Mouse (Mus musculus) neural tube, embryonic 13.5 days (tissue): ENCODE measurements around the gene Mrtfa. TPM values are rescaled to one million over a fixed set of nuclear protein-coding genes. Genes with fewer than 3 reads are reported as not detected.

Experiments used
- ATAC-seq: fragments of 200-750 bp; cut with Nextera tagmentation; 2 replicates; pipeline ENCODE4 v1.8.0; 2017; ENCODE audit warnings: low read depth, mild to moderate bottlenecking, moderate TSS enrichment, moderate library complexity
- H3K27ac ChIP-seq: fragments of 300-500 bp; sonication (generic); replicated peaks from 2 replicates; pipeline ENCODE4 v1.5.1; 2015; ENCODE audit warnings: moderate library complexity, mild to moderate bottlenecking, inconsistent platforms
- H3K27me3 ChIP-seq: fragments of 300-500 bp; sonication (generic); 2 replicates; pipeline ENCODE4 v1.6.1; 2015; ENCODE audit warnings: mild to moderate bottlenecking, inconsistent platforms
- H3K36me3 ChIP-seq: fragments of 300-500 bp; sonication (generic); 2 replicates; pipeline ENCODE4 v1.6.1; 2015; ENCODE audit warnings: mild to moderate bottlenecking, inconsistent platforms
- H3K4me1 ChIP-seq: fragments of 300-500 bp; sonication (generic); replicated peaks from 2 replicates; pipeline ENCODE4 v1.6.1; 2015; ENCODE audit warnings: inconsistent platforms
- H3K4me2 ChIP-seq: fragments of 300-500 bp; sonication (generic); 2 replicates; pipeline ENCODE4 v1.6.1; 2015; ENCODE audit warnings: inconsistent platforms, mild to moderate bottlenecking, moderate library complexity
- H3K4me3 ChIP-seq: fragments of 300-500 bp; sonication (generic); 2 replicates; pipeline ENCODE4 v1.5.1; 2015; ENCODE audit warnings: mild to moderate bottlenecking, inconsistent platforms
- H3K9ac ChIP-seq: fragments of 300-500 bp; sonication (generic); 2 replicates; pipeline ENCODE4 v1.6.1; 2015; ENCODE audit warnings: moderate library complexity, mild to moderate bottlenecking, inconsistent platforms
- H3K9me3 ChIP-seq: fragments of 300-500 bp; sonication (generic); 2 replicates; pipeline ENCODE4 v1.6.1; 2016; ENCODE audit warnings: inconsistent platforms
- WGBS: fragments of 180-500 bp; shearing (Covaris S2); methylation state at CpG from one replicate; pipeline ENCODE4 v1.1.7; 2015; 5-methylcytosine and 5-hydroxymethylcytosine counted together
- polyA plus RNA-seq: library from polyadenylated mRNA; unstranded; fragments of >200 nt; fragmentation: Nextera tagmentation; extraction: Ambion mirVana; gene quantifications from 2 replicates; pipeline ENCODE4 v1.2.1, GENCODE M21; 2015

Gene Mrtfa
- polyA plus RNA-seq, 1 experiment from 2014 or later: 27.1 TPM

- Histone ChIP-seq H3K4me2 (no peak overlapping the region), H3K27me3 (no peaks in the 10 kb centered on the region), H3K27ac (no peak overlapping the region), H3K9me3 (no peaks in the 10 kb centered on the region), H3K4me3 (no peak overlapping the region), H3K9ac (no peak overlapping the region), H3K36me3 (no peaks in the 10 kb centered on the region), H3K4me1 (0 out of 2 replicates have a peak, but pooled peaks cover 4% of the 10 kb centered on the region)
- ATAC-seq: no peak
- 97% methylated on average over 1 of the region's 1 CpGs for WGBS
Measured at GRCm38 (mm10) chr15:81070470-81070869, 120.1 kb downstream of the Mrtfa start.

DNA sequence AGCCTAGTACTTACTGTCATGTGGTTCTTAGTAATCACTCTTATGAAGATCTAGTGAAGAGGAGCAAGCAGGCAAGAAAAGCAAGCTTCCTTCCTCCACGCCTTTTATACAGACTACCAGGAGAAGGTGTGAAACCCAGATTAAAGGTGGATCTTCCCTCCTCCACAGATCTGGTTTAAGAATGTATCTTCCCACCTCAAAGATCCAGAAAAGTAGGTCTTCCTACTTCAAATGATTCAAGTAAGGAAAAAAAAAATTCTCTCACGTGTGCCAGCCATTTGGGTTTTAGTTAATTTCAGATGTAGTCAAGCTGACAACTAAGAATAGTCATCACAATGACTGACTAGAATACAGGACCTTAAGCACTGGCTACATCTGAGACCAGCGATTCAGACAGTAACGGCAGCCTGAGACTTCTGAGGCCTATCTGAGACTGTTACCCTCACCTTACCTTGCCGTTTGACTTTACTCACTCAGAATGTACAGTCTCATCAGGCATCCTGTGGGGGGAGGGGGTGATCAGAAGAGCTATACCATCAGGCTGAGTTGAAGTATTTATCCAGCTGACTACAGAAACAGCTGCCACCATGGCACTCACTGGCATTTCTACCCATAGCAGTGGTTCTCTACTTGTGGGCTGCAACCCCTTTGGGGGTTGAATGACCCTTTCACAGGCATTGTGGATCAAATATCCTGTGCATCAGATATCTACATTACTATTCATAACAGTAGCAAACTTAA lies 121.7 kb downstream of the Mrtfa start:
- H3K27ac ChIP-seq: no peak overlapping the region
- no peaks in the 10 kb centered on the region for H3K36me3 ChIP-seq
- no peaks in the 10 kb centered on the region for H3K9me3 ChIP-seq
- no peak overlapping the region for H3K9ac ChIP-seq
- no peak overlapping the region for H3K4me3 ChIP-seq
- 96% methylated on average over 5 of the region's 5 CpGs for WGBS
- no peak overlapping the region for H3K4me2 ChIP-seq
- no peak for ATAC-seq
- no peaks in the 10 kb centered on the region for H3K27me3 ChIP-seq
- no peaks in the 10 kb centered on the region for H3K4me1 ChIP-seq

DNA sequence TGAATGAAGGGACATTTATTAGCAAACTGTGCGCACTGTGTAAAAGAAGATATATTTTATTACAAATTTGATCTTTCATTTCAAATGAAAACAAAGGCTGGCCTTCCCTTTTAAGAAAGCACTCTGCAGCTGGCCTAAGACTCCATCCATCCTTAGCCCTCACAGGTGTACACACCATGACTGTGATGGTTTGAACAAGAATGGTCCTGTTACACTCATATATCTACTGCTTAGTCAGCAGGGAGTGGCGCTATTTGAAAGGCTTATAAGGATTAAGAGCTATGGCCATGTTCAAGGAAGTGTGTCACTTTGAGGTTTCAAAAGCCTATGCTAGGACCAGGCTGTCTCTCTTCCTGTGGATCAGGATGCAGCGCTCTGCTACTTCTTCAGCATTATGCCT lies 122.8 kb downstream of the Mrtfa start:
- Histone ChIP-seq H3K9ac (no peak overlapping the region), H3K36me3 (no peaks in the 10 kb centered on the region), H3K4me1 (peaks cover 4% of the 10 kb centered on the region), H3K4me2 (no peak overlapping the region), H3K27ac (no peak overlapping the region), H3K27me3 (no peaks in the 10 kb centered on the region), H3K9me3 (no peaks in the 10 kb centered on the region), H3K4me3 (no peak overlapping the region)
- 96% methylated on average over 3 of the region's 3 CpGs for WGBS
- no peak for ATAC-seq

DNA sequence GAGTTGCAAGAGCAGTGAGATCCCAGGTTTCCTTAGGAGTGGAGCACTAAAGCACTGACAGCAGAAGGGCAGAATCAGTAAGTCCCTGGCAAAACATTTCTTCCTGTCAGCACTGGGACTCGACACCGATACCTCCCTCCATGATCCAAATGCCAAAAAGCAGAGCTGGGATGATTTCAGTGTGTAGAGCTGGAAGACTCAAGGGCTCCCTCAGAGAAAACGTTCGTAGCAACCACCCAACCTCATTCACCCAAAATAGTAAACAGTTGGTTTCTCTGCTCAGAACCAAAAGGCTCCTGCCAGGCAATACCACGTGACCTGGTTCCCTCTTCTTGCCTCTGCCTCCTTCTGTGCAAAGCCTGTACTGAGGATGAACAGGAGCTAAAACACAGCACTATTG lies 123.6 kb downstream of the Mrtfa start:
- no peaks in the 10 kb centered on the region for H3K27me3 ChIP-seq
- peaks cover 12% of the 10 kb centered on the region for H3K4me1 ChIP-seq
- no peak overlapping the region for H3K27ac ChIP-seq
- ATAC-seq: no peak
- H3K36me3 ChIP-seq: no peaks in the 10 kb centered on the region
- no peaks in the 10 kb centered on the region for H3K9me3 ChIP-seq
- no peak overlapping the region for H3K9ac ChIP-seq
- WGBS: 78% methylated on average over 5 of the region's 5 CpGs
- no peak overlapping the region for H3K4me2 ChIP-seq
- no peak overlapping the region for H3K4me3 ChIP-seq

- Histone ChIP-seq H3K27me3 (no peaks in the 10 kb centered on the region), H3K9ac (no peak overlapping the region), H3K4me2 (no peak overlapping the region), H3K4me3 (no peak overlapping the region), H3K36me3 (no peaks in the 10 kb centered on the region), H3K9me3 (no peaks in the 10 kb centered on the region), H3K4me1 (peaks cover 15% of the 10 kb centered on the region), H3K27ac (no peak overlapping the region)
- ATAC-seq: no peak
- WGBS: 91% methylated on average over 4 of the region's 4 CpGs
Measured at GRCm38 (mm10) chr15:81064661-81065060, 125.9 kb downstream of the Mrtfa start.

DNA sequence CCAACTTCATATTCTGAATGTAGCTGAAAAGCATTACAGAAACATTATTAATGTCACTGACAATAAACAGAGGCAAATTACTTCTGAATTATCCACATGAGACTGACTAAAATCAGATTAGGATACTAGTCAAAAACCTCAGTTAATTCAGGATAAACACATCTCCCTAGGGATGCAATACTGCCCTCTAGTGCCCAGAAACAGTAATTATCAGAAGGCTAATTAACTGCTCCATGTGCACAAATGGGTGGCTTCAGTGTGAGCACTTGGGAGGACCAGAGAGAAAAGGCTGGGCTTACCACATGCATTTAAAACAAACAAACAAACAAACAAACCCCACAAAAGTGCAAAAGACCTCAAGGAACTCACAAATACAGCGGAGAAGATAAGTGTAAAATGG lies 126.4 kb downstream of the Mrtfa start:
- H3K27ac ChIP-seq: no peak overlapping the region
- H3K9me3 ChIP-seq: no peaks in the 10 kb centered on the region
- H3K4me1 ChIP-seq: peaks cover 15% of the 10 kb centered on the region
- no peak overlapping the region for H3K9ac ChIP-seq
- H3K4me3 ChIP-seq: no peak overlapping the region
- H3K27me3 ChIP-seq: no peaks in the 10 kb centered on the region
- no peaks in the 10 kb centered on the region for H3K36me3 ChIP-seq
- H3K4me2 ChIP-seq: no peak overlapping the region
- WGBS: 41% methylated on average over 1 of the region's 1 CpGs
- no peak for ATAC-seq

DNA sequence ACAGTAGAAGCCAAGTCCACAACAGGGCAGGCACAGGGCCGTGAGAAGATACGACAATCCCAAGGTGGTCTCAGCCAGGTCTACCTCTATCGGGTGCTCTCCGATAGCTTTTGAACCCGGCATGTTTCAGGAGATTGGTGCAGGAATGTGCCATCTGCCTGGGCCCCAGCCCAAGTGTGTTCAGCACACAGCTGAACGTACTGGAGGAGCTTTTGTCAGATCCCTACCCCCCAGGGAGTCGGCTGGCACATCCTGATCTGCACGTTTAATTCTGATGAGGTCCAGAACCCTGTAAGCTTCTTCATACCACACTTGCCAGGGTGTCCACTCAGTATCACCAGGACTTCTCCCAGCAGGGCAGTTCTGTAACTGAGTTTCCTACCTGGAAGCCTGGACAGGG lies 127.9 kb downstream of the Mrtfa start:
- no peak overlapping the region; the same call in 1 of the 2 replicates for H3K9ac ChIP-seq
- no peak for ATAC-seq
- no peak overlapping the region for H3K4me2 ChIP-seq
- no peak overlapping the region for H3K4me3 ChIP-seq
- 48% methylated on average over 8 of the region's 8 CpGs for whole genome bisulfite sequencing
- no peak overlapping the region for H3K27ac ChIP-seq
- H3K4me1 ChIP-seq: peaks cover 15% of the 10 kb centered on the region
- no peaks in the 10 kb centered on the region for H3K36me3 ChIP-seq
- H3K9me3 ChIP-seq: no peaks in the 10 kb centered on the region
- no peaks in the 10 kb centered on the region for H3K27me3 ChIP-seq

- Histone ChIP-seq H3K4me1 (peaks cover 15% of the 10 kb centered on the region), H3K9ac (no peak overlapping the region), H3K27ac (no peak overlapping the region), H3K9me3 (no peaks in the 10 kb centered on the region), H3K4me3 (no peak overlapping the region), H3K27me3 (no peaks in the 10 kb centered on the region), H3K4me2 (no peak overlapping the region), H3K36me3 (no peaks in the 10 kb centered on the region)
- 13% methylated on average over 8 of the region's 8 CpGs for WGBS
- no peak for ATAC-seq
Measured at GRCm38 (mm10) chr15:81062175-81062588, 128.4 kb downstream of the Mrtfa start.

GRCm38 (mm10) chr15:81060975-81061374 lies 129.6 kb downstream of the Mrtfa start:
- Histone ChIP-seq H3K27me3 (no peaks in the 10 kb centered on the region), H3K4me2 (no peak overlapping the region), H3K9me3 (no peaks in the 10 kb centered on the region), H3K27ac (no peak overlapping the region), H3K4me3 (no peak overlapping the region), H3K9ac (no peak overlapping the region), H3K4me1 (peaks cover 15% of the 10 kb centered on the region), H3K36me3 (no peaks in the 10 kb centered on the region)
- WGBS: 94% methylated on average over 2 of the region's 2 CpGs
- ATAC-seq: no peak

GRCm38 (mm10) chr15:81057736-81058135 lies 132.8 kb downstream of the Mrtfa start:
- Histone ChIP-seq H3K4me2 (no peak overlapping the region), H3K9me3 (no peaks in the 10 kb centered on the region), H3K27me3 (no peaks in the 10 kb centered on the region), H3K36me3 (no peaks in the 10 kb centered on the region), H3K9ac (no peak overlapping the region), H3K27ac (no peak overlapping the region), H3K4me3 (no peak overlapping the region), H3K4me1 (peaks cover 11% of the 10 kb centered on the region)
- 89% methylated on average over 5 of the region's 5 CpGs for WGBS
- ATAC-seq: no peak

GRCm38 (mm10) chr15:81055488-81055887 lies 135.1 kb downstream of the Mrtfa start:
- 94% methylated on average over 2 of the region's 2 CpGs for WGBS
- H3K36me3 ChIP-seq: no peaks in the 10 kb centered on the region
- no peak overlapping the region for H3K9ac ChIP-seq
- no peaks in the 10 kb centered on the region for H3K27me3 ChIP-seq
- no peaks in the 10 kb centered on the region for H3K4me1 ChIP-seq
- H3K9me3 ChIP-seq: no peaks in the 10 kb centered on the region
- no peak for ATAC-seq
- no peak overlapping the region for H3K4me2 ChIP-seq
- no peak overlapping the region for H3K4me3 ChIP-seq
- H3K27ac ChIP-seq: no peak overlapping the region

GRCm38 (mm10) chr15:81052491-81052890 lies 138.1 kb downstream of the Mrtfa start:
- Histone ChIP-seq H3K9ac (no peak overlapping the region), H3K27me3 (no peaks in the 10 kb centered on the region), H3K36me3 (no peaks in the 10 kb centered on the region), H3K4me2 (no peak overlapping the region), H3K4me1 (peaks cover 7% of the 10 kb centered on the region), H3K4me3 (no peak overlapping the region), H3K9me3 (no peaks in the 10 kb centered on the region), H3K27ac (no peak overlapping the region)
- ATAC-seq: no peak
- 93% methylated on average over 5 of the region's 5 CpGs for WGBS

DNA sequence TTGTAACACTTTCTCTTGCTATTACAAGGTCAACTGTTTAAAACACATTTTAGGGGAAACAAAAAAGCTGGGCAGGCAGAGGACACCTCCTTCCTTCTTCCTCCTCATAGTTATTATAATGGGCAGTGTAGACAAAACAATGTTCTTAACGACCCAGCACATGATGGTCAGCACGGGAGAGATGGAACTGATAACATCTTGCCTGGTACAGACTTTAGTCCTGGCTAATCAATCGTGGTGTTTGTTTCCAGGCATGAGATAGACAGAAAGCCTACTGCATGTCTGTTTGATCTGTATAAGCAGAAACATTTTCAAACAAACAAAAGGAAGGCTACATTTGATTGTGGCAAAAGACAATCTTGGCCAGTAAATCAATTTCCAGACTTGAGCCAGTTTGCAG lies 140.1 kb downstream of the Mrtfa start:
- Histone ChIP-seq H3K4me3 (no peak overlapping the region), H3K4me1 (peaks cover 9% of the 10 kb centered on the region), H3K27me3 (no peaks in the 10 kb centered on the region), H3K9ac (no peak overlapping the region), H3K36me3 (no peaks in the 10 kb centered on the region), H3K9me3 (no peaks in the 10 kb centered on the region), H3K27ac (0 out of 2 replicates have a peak overlapping the region, but pooled peaks have one; percentile 0), H3K4me2 (no peak overlapping the region)
- no peak for ATAC-seq
- WGBS: 66% methylated on average over 3 of the region's 3 CpGs
